Mouse (Mus musculus) adrenal gland, adult 18-20 months (tissue): ENCODE results near the gene Zfp646. TPM values are rescaled to one million over a fixed set of nuclear protein-coding genes. Genes with fewer than 3 reads are reported as not detected.
A peak's percentile ranks its signal among the peaks of the same experiment; 100 is the strongest.
"Not testable (repeated sequence)": the region's sequence is repeated elsewhere in the genome, so short reads cannot be mapped to it uniquely, and the experiment has no call there.

ENCODE experiments used
- DNase-seq, 2 experiments: peaks; one replicate each; pipeline ENCODE4 v3.0.0; 2021 to 2022; ENCODE audit warnings: low spot score in 2 of 2
- total RNA-seq, 2 experiments: library from RNA; stranded (reverse); gene quantifications; 1 replicate in 1 of 2; 2 replicates in 1 of 2; pipeline ENCODE4 v1.2.3; 2021

Zfp646 gene
- total RNA-seq, 2 experiments from 2014 or later, result 31.1 to 36.6 TPM

DNA sequence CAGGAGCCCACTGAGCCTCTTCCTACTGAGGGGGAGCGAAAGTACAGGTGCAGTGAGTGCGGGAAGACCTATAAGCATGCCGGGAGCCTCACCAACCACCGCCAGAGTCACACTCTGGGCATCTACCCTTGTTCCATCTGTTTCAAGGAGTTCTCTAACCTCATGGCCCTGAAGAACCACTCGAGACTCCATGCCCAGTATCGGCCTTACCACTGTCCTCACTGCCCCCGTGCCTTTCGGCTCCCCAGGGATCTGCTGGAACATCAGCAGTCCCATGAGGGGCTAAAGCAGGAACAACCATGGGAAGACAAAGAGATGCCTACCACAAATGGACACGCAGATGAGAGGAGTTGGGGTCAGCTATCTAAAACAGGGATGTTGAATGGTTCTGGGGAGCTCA, 3.3 kb downstream of the Zfp646 start:
- DNase-seq, result no peak

- no peak for DNase-seq
Observed at GRCm38 (mm10) chr7:127880431-127880830, 4.4 kb downstream of the Zfp646 start.

DNA sequence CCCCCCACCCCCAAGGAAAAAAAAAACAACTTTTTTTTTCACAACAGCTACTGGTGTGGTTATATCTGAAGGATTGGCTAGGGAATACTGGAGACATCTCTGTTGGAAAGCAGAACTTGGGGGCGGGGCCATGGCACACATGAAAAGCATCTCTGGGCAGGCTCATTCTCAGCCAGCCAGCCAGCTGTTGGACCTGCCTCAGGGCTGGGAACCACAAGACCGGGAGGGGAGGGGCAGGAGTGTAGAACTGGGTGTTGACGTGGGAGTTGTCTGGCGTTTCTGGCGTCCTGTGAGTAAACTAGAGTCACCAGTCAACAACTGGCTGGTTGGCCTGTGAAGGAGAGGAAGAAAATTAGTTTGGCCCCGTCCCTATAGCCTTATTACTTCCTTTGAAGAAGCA, 9.9 kb downstream of the Zfp646 start:
- no peak for DNase-seq

DNA sequence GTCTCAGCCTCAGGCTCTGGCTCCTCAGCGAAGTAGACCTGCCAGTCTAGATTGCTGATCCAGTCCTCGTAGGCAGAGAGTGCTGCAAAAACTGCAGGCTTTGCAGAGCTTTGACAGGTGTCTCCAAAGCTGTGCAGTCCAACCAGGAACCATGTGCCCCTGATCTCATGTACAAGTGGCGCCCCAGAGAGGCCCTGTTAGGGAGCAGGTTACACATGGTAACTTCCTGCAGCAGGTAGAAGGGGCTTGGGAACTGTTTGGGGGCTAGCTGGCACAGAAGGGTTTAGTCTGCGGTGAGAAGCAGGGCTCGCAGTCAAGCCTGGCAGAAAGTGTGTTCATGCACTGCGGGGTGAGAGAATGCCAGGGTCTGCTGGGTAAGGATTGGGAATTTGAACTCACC, 10.5 kb downstream of the Zfp646 start:
- no peak for DNase-seq

DNA sequence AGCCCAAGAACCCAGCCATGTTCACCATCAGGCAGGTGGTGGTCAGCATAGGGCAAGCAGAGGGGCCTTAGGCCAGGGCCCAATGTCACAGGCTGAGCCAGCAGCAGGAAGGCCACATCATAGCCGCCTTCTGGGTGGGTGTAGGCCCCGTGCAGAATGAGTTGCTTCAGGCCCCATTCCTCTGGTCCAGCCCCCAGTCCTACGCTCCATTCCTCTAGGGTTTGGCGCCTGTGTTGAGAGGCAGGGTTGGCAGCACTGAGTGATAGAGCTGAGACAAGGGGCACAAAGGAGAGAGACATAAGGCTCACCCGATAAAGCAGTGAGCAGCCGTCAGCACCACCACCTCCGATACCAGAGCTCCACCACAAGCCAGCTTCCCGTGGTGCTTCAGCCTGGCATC, 11.2 kb downstream of the Zfp646 start:
- no peak for DNase-seq

DNA sequence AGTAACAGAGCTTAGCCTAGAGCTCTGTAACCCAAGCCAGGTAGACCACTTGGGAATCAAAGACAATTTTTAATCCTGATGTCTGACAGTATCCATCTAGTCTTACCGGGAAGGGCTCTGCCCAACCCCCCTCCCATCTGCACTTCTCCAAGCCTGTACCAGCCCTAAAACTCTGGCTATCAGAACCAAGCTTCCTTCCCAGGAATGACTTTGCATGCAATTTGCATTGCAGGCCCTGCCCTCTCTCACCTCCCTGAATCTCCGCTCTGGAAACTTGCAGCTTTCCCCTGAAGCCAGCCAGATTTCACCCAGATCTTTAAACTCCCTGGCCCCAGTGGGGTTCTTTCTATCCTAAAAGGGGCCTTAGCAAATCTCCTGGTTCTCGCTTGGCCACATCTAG, 11.8 kb downstream of the Zfp646 start:
- DNase-seq, result no peak

GRCm38 (mm10) chr7:127888821-127889220, 12.8 kb downstream of the Zfp646 start:
- DNase-seq, result no peak

GRCm38 (mm10) chr7:127890798-127891197, 14.8 kb downstream of the Zfp646 start, which contains the start of gene Prss53:
TSS of gene Prss53 (minus strand) at chr7:127890970.
- no peak for DNase-seq

DNA sequence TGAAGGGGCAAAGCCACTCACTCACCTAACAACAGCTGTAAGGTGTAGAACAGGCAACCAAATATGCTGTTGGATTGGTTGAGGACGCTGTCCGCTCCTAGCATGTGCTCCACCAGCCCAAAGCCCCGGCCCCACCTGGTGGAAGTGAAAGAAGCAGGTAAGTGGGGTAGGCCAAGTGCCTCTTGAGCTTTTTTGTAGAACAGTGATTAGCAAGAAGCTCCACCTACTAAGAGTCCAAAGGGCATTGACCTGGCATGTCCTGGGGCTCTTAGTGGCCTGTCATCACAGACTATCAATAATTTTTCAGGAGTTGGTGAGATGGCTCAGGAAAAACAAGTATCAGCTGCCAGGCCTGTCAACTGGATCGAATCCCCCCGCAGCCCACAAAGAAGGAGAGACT, 18.5 kb downstream of the Zfp646 start:
- DNase-seq, result no peak

- peak; percentile 91 for DNase-seq
Observed at GRCm38 (mm10) chr7:127895442-127895841, 19.4 kb downstream of the Zfp646 start, which contains the start of the genes Gm21974 and Vkorc1. TSS of gene Gm21974 (minus strand) at chr7:127895454. TSS of gene Vkorc1 (minus strand) at chr7:127895617.

DNA sequence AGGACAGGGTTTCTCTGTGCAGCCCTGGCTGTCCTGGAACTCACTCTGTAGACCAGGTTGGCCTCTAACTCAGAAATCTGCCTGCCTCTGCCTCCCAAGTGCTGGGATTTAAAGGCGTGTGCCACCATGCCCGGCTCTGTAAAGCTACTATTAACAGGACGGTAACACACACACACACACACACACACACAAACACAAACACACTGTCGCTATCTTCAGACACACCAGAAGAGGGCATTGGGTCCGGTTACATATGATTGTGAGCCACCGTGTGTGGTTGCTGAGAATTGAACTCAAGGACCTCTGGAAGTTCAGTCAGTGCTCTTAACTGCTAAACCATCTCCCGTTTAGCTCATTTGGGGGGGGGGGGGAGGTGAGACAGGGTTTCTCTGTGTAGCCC, 19.9 kb downstream of the Zfp646 start:
- DNase-seq, result not testable (repeated sequence)

DNA sequence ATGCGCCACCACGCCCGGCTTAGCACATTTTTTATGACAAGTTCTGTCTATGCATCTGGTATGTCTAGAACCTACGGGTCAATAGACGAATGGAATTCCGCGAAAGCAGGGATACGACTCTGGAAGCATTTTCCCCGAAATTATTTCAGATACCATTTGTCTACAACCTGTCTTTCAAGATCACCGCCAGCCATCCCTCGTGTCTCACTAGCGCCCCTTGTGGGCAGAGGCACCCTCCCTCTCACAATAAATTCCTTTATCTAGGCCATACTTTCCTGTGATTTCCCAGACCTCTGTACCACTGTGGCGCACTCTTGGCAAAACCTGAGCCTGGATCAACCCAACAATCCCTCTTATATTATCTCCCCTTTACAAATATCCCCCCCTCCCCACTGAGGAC, 20.4 kb downstream of the Zfp646 start:
- peak; percentile 27 to 58 for DNase-seq

DNA sequence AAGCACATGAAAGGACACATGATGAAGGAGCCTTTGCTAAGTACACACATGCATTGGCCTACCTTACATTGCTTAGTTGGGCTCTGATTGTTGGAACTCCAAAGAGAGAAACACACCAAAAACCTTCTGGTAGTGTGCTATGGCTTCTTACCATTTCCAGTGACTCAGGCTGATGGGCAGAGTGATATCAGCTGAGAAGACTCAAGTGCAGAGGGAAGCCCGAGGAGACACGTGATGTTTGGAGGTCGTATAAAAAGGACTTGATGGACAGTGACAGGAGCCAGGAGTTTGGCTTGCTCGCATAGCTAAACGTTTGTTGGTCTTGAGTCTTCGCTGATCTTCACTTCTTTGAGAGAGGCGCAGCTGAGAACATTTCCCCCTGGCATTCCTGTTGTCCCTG, 21.5 kb downstream of the Zfp646 start:
- DNase-seq, result no peak

DNA sequence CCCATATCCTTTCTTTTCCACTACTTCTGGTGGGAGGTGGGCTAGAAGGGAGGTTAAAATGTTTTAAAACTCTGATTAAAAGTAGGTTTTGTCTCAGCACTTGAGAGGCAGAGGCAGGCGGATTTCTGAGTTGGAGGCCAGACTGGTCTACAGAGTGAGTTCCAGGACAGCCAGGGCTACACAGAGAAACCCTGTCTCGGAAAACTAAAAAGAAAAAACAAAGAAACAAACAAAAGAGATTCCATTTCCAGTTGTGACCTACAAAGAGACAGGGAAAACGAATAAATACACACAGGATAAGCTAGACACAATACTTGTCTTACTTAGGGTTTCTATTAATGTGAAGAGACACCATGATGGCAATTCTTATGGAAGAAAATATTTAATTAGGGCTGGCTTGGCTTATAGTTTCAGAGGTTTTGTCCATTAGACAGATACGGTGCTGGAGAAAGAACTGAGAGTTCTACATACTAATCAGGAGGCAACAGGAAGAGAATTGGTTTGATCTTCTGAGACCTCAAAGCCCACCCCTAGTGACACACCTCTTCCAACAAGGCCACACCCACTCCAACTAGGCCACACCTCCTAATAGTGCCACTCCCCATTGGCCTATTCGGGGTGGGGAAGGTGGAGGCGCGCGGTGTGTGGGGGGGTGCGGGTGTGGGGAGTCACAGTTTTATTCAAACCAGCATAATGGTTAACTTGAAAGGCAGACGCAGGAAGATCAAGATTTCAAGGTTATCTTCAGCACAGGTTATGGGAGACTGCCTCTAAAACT, 22.3 kb downstream of the Zfp646 start:
- no peak for DNase-seq

DNA sequence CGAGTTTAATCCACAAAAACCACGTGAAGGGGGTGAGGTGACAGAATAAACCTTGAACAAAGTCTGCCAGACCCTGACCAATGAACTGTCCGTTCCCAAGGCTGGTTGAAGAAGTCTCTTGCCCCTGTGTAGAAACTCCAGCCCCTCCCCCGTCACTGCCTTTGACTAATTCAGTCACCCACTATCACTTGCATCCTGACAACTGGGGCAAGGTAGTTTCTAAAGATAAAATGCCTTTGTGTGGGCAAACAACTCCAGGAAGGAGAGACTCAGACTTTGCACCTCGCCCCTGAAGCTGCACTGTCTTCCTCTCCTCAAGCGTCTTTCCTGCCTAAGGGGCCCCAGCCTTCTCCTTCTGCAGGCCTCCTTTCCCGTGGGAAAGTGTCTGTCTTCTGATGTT, 24.0 kb downstream of the Zfp646 start:
- no peak for DNase-seq

GRCm38 (mm10) chr7:127901772-127902171, 25.8 kb downstream of the Zfp646 start:
- DNase-seq, result no peak

GRCm38 (mm10) chr7:127903971-127904796, 28.2 kb downstream of the Zfp646 start, which contains the start of gene Bckdk:
TSS of gene Bckdk (plus strand) at chr7:127904082.
- DNase-seq, result peak; percentile 70

DNA sequence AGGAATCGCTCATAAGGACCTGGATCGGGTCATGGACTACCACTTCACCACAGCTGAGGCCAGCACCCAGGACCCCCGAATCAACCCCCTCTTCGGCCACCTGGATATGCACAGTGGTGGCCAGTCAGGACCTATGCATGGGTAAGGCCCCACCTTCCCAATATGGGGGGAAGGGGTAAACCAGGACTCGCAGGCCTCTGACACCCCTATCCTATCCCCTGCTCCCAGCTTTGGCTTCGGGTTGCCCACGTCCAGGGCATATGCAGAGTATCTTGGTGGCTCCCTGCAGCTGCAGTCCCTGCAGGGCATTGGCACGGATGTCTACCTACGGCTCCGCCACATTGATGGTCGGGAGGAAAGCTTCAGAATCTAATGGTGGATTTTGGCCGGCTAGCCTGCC, 31.9 kb downstream of the Zfp646 start:
- no peak for DNase-seq

DNA sequence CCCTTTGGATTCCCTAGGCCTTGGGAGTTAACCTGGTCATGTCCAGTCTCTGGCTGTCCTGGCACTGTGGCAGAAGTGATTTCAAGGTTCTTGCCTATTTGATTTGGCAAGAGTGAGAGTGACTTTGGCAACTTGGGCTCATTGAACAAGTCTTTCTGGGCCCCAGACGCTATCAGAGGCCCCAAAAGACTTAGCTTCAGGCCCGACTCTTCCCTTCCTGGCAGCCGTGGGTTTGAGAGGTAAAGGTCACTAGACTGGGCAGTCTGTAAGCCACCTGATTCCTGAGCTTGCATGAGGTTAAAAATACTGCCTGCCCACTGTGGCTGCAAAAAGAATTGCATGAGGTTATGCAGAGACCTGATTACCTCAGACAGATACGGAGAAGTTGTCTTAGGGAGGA, 32.6 kb downstream of the Zfp646 start:
- no peak for DNase-seq

DNA sequence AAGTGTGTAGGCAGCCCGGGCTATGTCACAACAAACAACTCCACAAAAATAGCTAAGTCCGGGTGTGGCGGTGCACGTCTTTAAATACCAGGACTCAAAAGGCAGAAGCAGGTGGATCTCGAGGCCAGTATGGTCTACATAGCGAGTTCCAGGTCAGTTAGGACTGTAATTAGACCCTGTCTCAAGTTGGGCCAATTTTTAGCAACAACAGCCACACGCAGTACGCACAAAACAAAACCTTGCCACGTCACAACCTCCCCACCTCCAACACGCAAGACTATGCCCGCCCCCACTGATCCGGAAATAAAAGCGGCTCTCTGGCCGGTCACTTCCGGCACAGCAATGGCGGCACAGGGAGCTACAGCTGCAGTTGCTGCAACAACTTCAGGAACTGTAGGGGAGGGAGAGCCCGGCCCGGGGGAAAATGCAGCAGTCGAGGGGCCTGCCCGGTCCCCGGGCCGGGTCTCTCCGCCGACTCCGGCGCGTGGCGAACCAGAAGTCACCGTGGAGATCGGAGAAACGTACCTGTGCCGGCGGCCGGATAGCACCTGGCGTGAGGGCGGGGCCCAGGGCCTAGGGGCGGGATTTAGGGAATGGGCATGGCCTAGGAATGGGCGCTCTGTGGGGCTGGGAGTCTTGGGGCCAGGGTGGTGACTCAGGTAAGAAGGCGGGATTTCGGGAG, 36.3 kb downstream of the Zfp646 start, which contains the start of gene Kat8:
Kat8 (plus strand) TSS at position 327 of the 682 bp plus-strand sequence.
- peak; percentile 74 to 76 for DNase-seq

GRCm38 (mm10) chr7:127912938-127913337, 36.9 kb downstream of the Zfp646 start:
- no peak for DNase-seq
